Mouse (Mus musculus) MEL (cell line): ENCODE results near the gene Chpf. TPM values are rescaled to one million over a fixed set of nuclear protein-coding genes. Genes with fewer than 3 reads are reported as not detected.

ENCODE experiments used
- DNase-seq: peaks from one replicate; pipeline ENCODE4 v3.0.0; 2011; ENCODE audit warnings: low read depth, low spot score
- H3K27ac ChIP-seq: 2 replicates; pipeline ENCODE4 v1.5.1; 2012; ENCODE audit warnings: low read depth, mild to moderate bottlenecking, control low read depth, low read length, moderate library complexity; ENCODE audit not compliant: control insufficient read depth
- H3K27me3 ChIP-seq, 2 experiments: fragments of 150-350 bp in 1 of 2; sonication (generic) in 1 of 2; 2 replicates each; pipeline ENCODE4 v1.6.1; 2012; ENCODE audit warnings: low read length in 2 of 2, mild to moderate bottlenecking in 2 of 2, improper control_type of control experiment in 1 of 2, moderate library complexity in 1 of 2; ENCODE audit not compliant: insufficient read depth in 2 of 2, control insufficient read depth in 1 of 2
- H3K36me3 ChIP-seq, 2 experiments: 2 replicates each; pipeline ENCODE4 v1.6.1; 2012 to 2014; ENCODE audit warnings: low read length in 2 of 2, improper control_type of control experiment in 1 of 2, inconsistent platforms in 1 of 2, mild to moderate bottlenecking in 1 of 2; ENCODE audit not compliant: insufficient read depth in 2 of 2, control insufficient read depth in 1 of 2
- H3K4me1 ChIP-seq, 2 experiments: fragments of 150-350 bp in 1 of 2; sonication (generic) in 1 of 2; 2 replicates each; pipeline ENCODE4 v1.6.1; 2012; ENCODE audit warnings: low read length in 2 of 2, improper control_type of control experiment in 1 of 2, mild to moderate bottlenecking in 1 of 2; ENCODE audit not compliant: insufficient read depth in 2 of 2, control insufficient read depth in 1 of 2
- H3K4me3 ChIP-seq, 2 experiments: fragments of 150-350 bp in 1 of 2; sonication (generic) in 1 of 2; 2 replicates each; pipeline ENCODE4 v1.5.1; 2012; ENCODE audit warnings: low read depth in 2 of 2, low read length in 2 of 2, mild to moderate bottlenecking in 2 of 2, moderate library complexity in 2 of 2, control low read depth in 1 of 2, improper control_type of control experiment in 1 of 2; ENCODE audit not compliant: control insufficient read depth in 1 of 2, insufficient read depth in 1 of 2
- H3K79me2 ChIP-seq: 2 replicates; pipeline ENCODE4 v1.6.1; 2012; ENCODE audit warnings: mild to moderate bottlenecking, low read length, moderate library complexity; ENCODE audit not compliant: control insufficient read depth, poor library complexity, insufficient read depth
- H3K9ac ChIP-seq: 2 replicates; pipeline ENCODE4 v1.6.1; 2012; ENCODE audit warnings: low read depth, mild to moderate bottlenecking, control low read depth, low read length, moderate library complexity; ENCODE audit not compliant: control insufficient read depth, poor library complexity, severe bottlenecking
- H3K9me3 ChIP-seq: fragments of 150-350 bp; sonication (generic); replicated peaks from 2 replicates; pipeline ENCODE4 v1.6.1; 2012; ENCODE audit warnings: mild to moderate bottlenecking, low read length, improper control_type of control experiment, moderate library complexity; ENCODE audit not compliant: insufficient read depth
- CHD1 ChIP-seq: IDR thresholded peaks from 2 replicates; pipeline ENCODE4 v1.6.1; 2012; ENCODE audit warnings: low read depth, mild to moderate bottlenecking, inconsistent platforms, low read length, improper control_type of control experiment
- CTCF ChIP-seq, 3 experiments: IDR thresholded peaks in 2 of 3; conservative IDR thresholded peaks in 1 of 3; 2 replicates each; pipeline ENCODE4 v1.5.1; 2011 to 2012; ENCODE audit warnings: low read length in 3 of 3, low read depth in 2 of 3, mild to moderate bottlenecking in 2 of 3, improper control_type of control experiment in 1 of 3, inconsistent platforms in 1 of 3, mixed read lengths in 1 of 3, moderate library complexity in 1 of 3; ENCODE audit not compliant: control insufficient read depth in 1 of 3, insufficient read depth in 1 of 3, poor library complexity in 1 of 3, severe bottlenecking in 1 of 3
- ELF1 ChIP-seq: IDR thresholded peaks from 2 replicates; pipeline ENCODE4 v1.6.1; 2014; ENCODE audit warnings: low read depth, mild to moderate bottlenecking, inconsistent platforms, low read length, improper control_type of control experiment, moderate library complexity
- ETS1 ChIP-seq: IDR thresholded peaks from 2 replicates; pipeline ENCODE4 v1.6.1; 2012; ENCODE audit warnings: low read depth, mild to moderate bottlenecking, inconsistent platforms, low read length, improper control_type of control experiment, moderate library complexity
- GABPA ChIP-seq: IDR thresholded peaks from 2 replicates; pipeline ENCODE4 v1.6.1; 2012; ENCODE audit warnings: low read depth, mild to moderate bottlenecking, inconsistent platforms, low read length, improper control_type of control experiment, moderate library complexity
- GATA1 ChIP-seq: IDR thresholded peaks from 2 replicates; pipeline ENCODE4 v1.6.1; 2011; ENCODE audit warnings: low read depth, low read length, improper control_type of control experiment
- MAFK ChIP-seq: IDR thresholded peaks from 2 replicates; pipeline ENCODE4 v1.6.1; 2011; ENCODE audit warnings: low read depth, mild to moderate bottlenecking, low read length, improper control_type of control experiment, borderline replicate concordance
- MAX ChIP-seq: IDR thresholded peaks from 2 replicates; pipeline ENCODE4 v1.6.1; 2011; ENCODE audit warnings: low read length, improper control_type of control experiment
- MEF2A ChIP-seq: IDR thresholded peaks from 2 replicates; pipeline ENCODE4 v1.6.1; 2014; ENCODE audit warnings: low read depth, mild to moderate bottlenecking, inconsistent platforms, low read length, improper control_type of control experiment; ENCODE audit not compliant: poor library complexity, insufficient replicate concordance, severe bottlenecking; ENCODE audit errors: extremely low read depth
- MXI1 ChIP-seq: IDR thresholded peaks from 2 replicates; pipeline ENCODE4 v1.6.1; 2011; ENCODE audit warnings: mild to moderate bottlenecking, low read depth, low read length, improper control_type of control experiment
- RCOR1 ChIP-seq: IDR thresholded peaks from 2 replicates; pipeline ENCODE4 v1.6.1; 2012; ENCODE audit warnings: low read depth, mild to moderate bottlenecking, inconsistent platforms, low read length, improper control_type of control experiment
- SMC3 ChIP-seq: IDR thresholded peaks from 2 replicates; pipeline ENCODE4 v1.6.1; 2011; ENCODE audit warnings: low read depth, low read length, improper control_type of control experiment
- TAL1 ChIP-seq: IDR thresholded peaks from 2 replicates; pipeline ENCODE4 v1.6.1; 2012; ENCODE audit warnings: mild to moderate bottlenecking, inconsistent platforms, low read length, moderate library complexity, mixed read lengths
- TBP ChIP-seq: IDR thresholded peaks from 2 replicates; pipeline ENCODE4 v1.8.0; 2011; ENCODE audit warnings: low read depth, low read length, improper control_type of control experiment
- ZNF384 ChIP-seq: IDR thresholded peaks from 2 replicates; pipeline ENCODE4 v1.6.1; 2012; ENCODE audit warnings: low read depth, mild to moderate bottlenecking, inconsistent platforms, low read length, improper control_type of control experiment
- polyA plus RNA-seq, 2 experiments: library from polyadenylated mRNA; stranded (reverse) in 1 of 2; unstranded in 1 of 2; fragments of >175 nt in 1 of 2; fragments of >200 nt in 1 of 2; gene quantifications; 2 replicates each; pipeline versions ENCODE4 v1.2.1 to v1.2.4; 2012; ENCODE audit warnings: low replicate concordance in 2 of 2, low read depth in 1 of 2; ENCODE audit not compliant: insufficient read length in 2 of 2, insufficient read depth in 1 of 2, missing spikeins in 1 of 2
- total RNA-seq: library from RNA; depleted of rRNA; stranded (reverse); fragments of 300-350 nt; gene quantifications from 2 replicates; pipeline ENCODE4 v1.2.3, GENCODE M21; 2012

Gene Chpf
- total and polyA plus RNA-seq, 3 experiments, result 32.3 to 49.0 TPM; not detected in 1

DNA sequence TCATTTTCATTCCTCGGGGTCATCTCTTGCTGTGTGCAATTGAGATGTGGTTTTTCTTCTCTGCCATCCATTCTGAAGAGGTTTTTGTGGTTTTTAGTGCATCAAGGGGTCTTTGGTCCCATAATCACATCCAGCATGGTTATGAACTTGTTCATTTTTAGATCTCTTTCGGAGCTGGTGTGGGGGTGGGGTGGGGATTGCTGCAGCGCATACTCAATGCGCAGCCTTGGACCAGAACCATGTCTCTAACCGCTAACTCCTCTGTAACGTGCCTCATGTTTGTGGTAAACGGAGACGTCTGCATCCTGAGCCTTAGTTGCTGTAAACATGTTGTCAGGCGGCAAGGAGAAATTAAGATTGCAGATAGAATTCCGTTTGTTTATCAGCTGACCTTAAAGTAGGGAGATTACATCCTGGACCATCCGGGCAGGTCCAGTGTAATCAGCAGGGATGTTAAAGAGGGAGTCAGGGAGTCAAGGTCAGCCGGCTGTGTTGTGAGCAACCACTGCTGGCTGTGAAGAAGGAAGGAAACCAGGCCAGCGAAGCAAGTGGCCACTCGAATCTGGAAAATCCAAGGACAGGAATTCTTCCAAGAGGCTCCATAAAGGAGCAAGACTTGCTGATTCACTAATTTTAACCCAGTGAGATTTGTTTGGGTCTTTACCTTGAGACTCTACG, 37.7 kb upstream of the Chpf start:
- no peak overlapping the region for H3K4me3 ChIP-seq
- H3K27ac ChIP-seq, result no peak overlapping the region
- no peaks in the 10 kb centered on the region for H3K9me3 ChIP-seq
- H3K79me2 ChIP-seq, result peaks cover 2% of the 10 kb centered on the region; the same call in 1 of the 2 replicates
- no peak for DNase-seq
- H3K4me1 ChIP-seq, result peaks cover 0 to 4% of the 10 kb centered on the region in 2 experiments; a peak in 1 of 4 replicates
- H3K9ac ChIP-seq, result no peak overlapping the region
- TF ChIP-seq MAX, result no peak
- TF ChIP-seq ZNF384, result no peak
- peaks cover 0 to 2% of the 10 kb centered on the region in 2 experiments; a peak in 2 of 4 replicates for H3K36me3 ChIP-seq
- peaks cover 0 to 3% of the 10 kb centered on the region in 2 experiments; a peak in 1 of 4 replicates for H3K27me3 ChIP-seq

- Histone ChIP-seq H3K4me1 (no peaks in the 10 kb centered on the region), H3K4me3 (no peak overlapping the region), H3K9me3 (no peaks in the 10 kb centered on the region), H3K27me3 (peaks cover 0 to 3% of the 10 kb centered on the region in 2 experiments; a peak in 1 of 4 replicates), H3K79me2 (no peaks in the 10 kb centered on the region), H3K9ac (no peak overlapping the region), H3K27ac (no peak overlapping the region), H3K36me3 (no peaks in the 10 kb centered on the region)
- DNase-seq, result no peak
- TF ChIP-seq GABPA (no peak), TBP (no peak), CHD1 (no peak), RCOR1 (no peak), SMC3 (no peak), ZNF384 (no peak), TAL1 (no peak), MAFK (no peak), MXI1 (no peak), MEF2A (no peak), GATA1 (no peak), CTCF (IDR thresholded peaks at IDR 0.05 in 2 of 3, conservative IDR thresholded peaks at IDR 0.05 in 1 of 3; ENCODE audit: control insufficient read depth in 1 of 3, insufficient read depth in 1 of 3, low read depth in 2 of 3, low read length in 3 of 3, poor library complexity in 1 of 3, severe bottlenecking in 1 of 3) (no peak), ELF1 (no peak), MAX (no peak), ETS1 (no peak)
These were observed 33.4 kb upstream of the Chpf start for GRCm38 (mm10) chr1:75512550-75512949.
